In the genomic region with DNA sequence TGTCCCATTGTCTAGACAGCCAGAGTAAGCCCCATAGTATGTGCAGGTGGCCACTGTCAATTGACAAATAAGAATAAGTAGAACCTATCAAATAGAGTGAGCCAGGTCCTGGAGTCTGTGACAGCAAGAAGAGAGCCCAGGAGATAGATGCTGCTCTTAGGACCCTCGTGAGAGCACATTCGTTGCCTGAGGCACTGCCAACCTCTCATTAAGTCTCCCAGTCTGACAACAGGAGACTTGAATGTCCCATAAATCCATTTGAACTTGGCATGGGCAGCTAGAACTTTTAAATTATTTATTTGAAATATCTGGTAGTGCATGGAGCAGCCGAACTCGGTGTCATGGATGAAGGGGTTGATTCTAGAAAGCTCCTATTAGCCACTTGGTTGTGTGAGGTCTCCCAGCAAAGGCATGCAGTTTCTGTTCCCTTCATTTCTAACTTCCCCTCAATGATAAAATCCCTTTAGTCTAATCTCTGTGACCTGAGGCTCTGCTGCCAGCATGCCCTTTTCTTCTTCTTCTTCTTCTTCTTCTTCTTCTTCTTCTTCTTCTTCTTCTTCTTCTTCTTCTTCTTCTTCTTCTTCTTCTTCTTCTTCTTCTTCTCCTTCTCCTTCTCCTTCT, we compare ENCODE assay signal across 25 mouse cellular contexts. TPM values are rescaled to one million over a fixed set of nuclear protein-coding genes. Genes with fewer than 3 reads are reported as not detected.
DNase-seq lines count a peak whose midpoint lies in the region; ATAC-seq and TF ChIP-seq lines count a peak whose summit lies in the region.
"Had no signal": no experiment of that assay in that cellular context is flagged by ENCODE, and none has a peak within 500 bp of the region (broad histone marks: within the 10 kb centered on the region; RNA-seq: fewer than 3 reads in every experiment).

No protein-coding gene starts in this region.

- TF ChIP-seq POLR2A in MEL (IDR thresholded peaks at IDR 0.05; ENCODE audit: control insufficient read depth in 1 of 2, insufficient read depth in 1 of 2, low read depth in 1 of 2, low read length in 2 of 2, poor library complexity in 1 of 2) = no peak
- TF ChIP-seq POLR2A in kidney, adult 2 months (IDR thresholded peaks at IDR 0.05; ENCODE audit: low read depth, low read length) = no peak

- no peak for TF ChIP-seq EP300 in MEL (IDR thresholded peaks at IDR 0.05; ENCODE audit: low read depth in 1 of 2, low read length in 2 of 2)

- DNase-seq in MEL (ENCODE audit: low read depth, low spot score) = peak; percentile 39
- DNase-seq in kidney, adult 2 months = no peak
- no peak for DNase-seq in embryo, embryonic 10 days (ENCODE audit: low spot score)
- DNase-seq in adrenal gland, postnatal 25 days = no peak
- no peak for DNase-seq in layer of hippocampus, adult 11-12 months (ENCODE audit: low spot score)
- DNase-seq: adrenal gland, adult 8-10 months; B cell, adult 2 months; cerebellum, adult 11-12 months; cerebellum, adult 9-11 months; embryo, embryonic 11 days; gastrocnemius, postnatal 10 days; heart, adult 2 months; heart, postnatal 14 days; kidney, adult 11 months had no signal

- no peak overlapping the region for H3K4me3 ChIP-seq in MEL (ENCODE audit: control insufficient read depth in 1 of 2, insufficient read depth in 1 of 2, low read depth in 2 of 2, low read length in 2 of 2)
- H3K4me3 ChIP-seq in forebrain, embryonic 12.5 days (replicated peaks) = no peak overlapping the region
- no peak overlapping the region for H3K4me3 ChIP-seq in forebrain, embryonic 16.5 days (replicated peaks; ENCODE audit: low read length)
- no peak overlapping the region for H3K4me3 ChIP-seq in kidney, adult 2 months (ENCODE audit: insufficient read depth, low read depth, low read length)
- H3K4me3 ChIP-seq: embryonic facial prominence, embryonic 15.5 days; erythroblast, embryonic 14.5 days; heart, adult 2 months; heart, embryonic 15.5 days; hindbrain, embryonic 13.5 days had no signal

- no peak overlapping the region; the same call in 1 of the 2 replicates for H3K27ac ChIP-seq in MEL (ENCODE audit: control insufficient read depth, low read depth, low read length)
- peak overlapping the region; percentile 27 for H3K27ac ChIP-seq in forebrain, embryonic 12.5 days
- peak overlapping the region; percentile 86 for H3K27ac ChIP-seq in forebrain, embryonic 16.5 days (ENCODE audit: low read length)
- no peak overlapping the region for H3K27ac ChIP-seq in kidney, adult 2 months (ENCODE audit: insufficient read depth, low read depth, low read length)
- H3K27ac ChIP-seq: embryonic facial prominence, embryonic 15.5 days; heart, adult 2 months; heart, embryonic 15.5 days; hindbrain, embryonic 13.5 days; hindbrain, postnatal 0 days had no signal

- peaks cover 7 to 13% of the 10 kb centered on the region in 2 experiments; a peak in 3 of 4 replicates for H3K4me1 ChIP-seq in MEL (ENCODE audit: control insufficient read depth in 1 of 2, insufficient read depth in 2 of 2, low read length in 2 of 2)
- peaks cover 16% of the 10 kb centered on the region for H3K4me1 ChIP-seq in forebrain, embryonic 12.5 days
- H3K4me1 ChIP-seq in forebrain, embryonic 16.5 days (replicated peaks; ENCODE audit: control insufficient read depth, insufficient read depth, low read length) = peaks cover 27% of the 10 kb centered on the region
- no peaks in the 10 kb centered on the region for H3K4me1 ChIP-seq in kidney, adult 2 months (ENCODE audit: control insufficient read depth, insufficient read depth, low read length)
- H3K4me1 ChIP-seq: embryonic facial prominence, embryonic 15.5 days; hindbrain, embryonic 13.5 days had no signal

- ATAC-seq in forebrain, embryonic 12.5 days (ENCODE audit: low FRiP score) = no peak
- peak; percentile 28; the same call in 1 of the 2 replicates for ATAC-seq in forebrain, embryonic 16.5 days
- ATAC-seq in megakaryocyte progenitor cell, adult 5-6 weeks (replicated peaks; ENCODE audit: poor library complexity) = peak; percentile 42; the same call in 1 of the 2 replicates
- ATAC-seq: CD4-positive, CD25-positive, alpha-beta regulatory T cell, adult 4 months had no signal

- peaks cover 0 to 2% of the 10 kb centered on the region in 2 experiments; a peak in 1 of 4 replicates for H3K27me3 ChIP-seq in MEL (ENCODE audit: control insufficient read depth in 1 of 2, insufficient read depth in 2 of 2, low read length in 2 of 2)
- no peaks in the 10 kb centered on the region for H3K27me3 ChIP-seq in forebrain, embryonic 12.5 days
- no peaks in the 10 kb centered on the region for H3K27me3 ChIP-seq in forebrain, embryonic 16.5 days (replicated peaks; ENCODE audit: control insufficient read depth, insufficient read depth, low read length)
- H3K27me3 ChIP-seq in kidney, adult 2 months (replicated peaks; ENCODE audit: control insufficient read depth, insufficient read depth, low read length) = no peaks in the 10 kb centered on the region
- H3K27me3 ChIP-seq: embryonic facial prominence, embryonic 15.5 days; heart, embryonic 15.5 days; hindbrain, embryonic 13.5 days had no signal

- no peaks in the 10 kb centered on the region for H3K9me3 ChIP-seq in MEL (replicated peaks; ENCODE audit: insufficient read depth, low read length)
- no peaks in the 10 kb centered on the region for H3K9me3 ChIP-seq in forebrain, embryonic 12.5 days
- H3K9me3 ChIP-seq in forebrain, embryonic 16.5 days (ENCODE audit: control insufficient read depth, low read length) = no peaks in the 10 kb centered on the region
- H3K9me3 ChIP-seq: embryonic facial prominence, embryonic 15.5 days; G1E; heart, embryonic 15.5 days; hindbrain, embryonic 13.5 days had no signal

- no peak overlapping the region for H3K9ac ChIP-seq in MEL (ENCODE audit: control insufficient read depth, low read depth, low read length, poor library complexity, severe bottlenecking)
- no peak overlapping the region for H3K9ac ChIP-seq in forebrain, embryonic 12.5 days
- no peak overlapping the region for H3K9ac ChIP-seq in forebrain, embryonic 16.5 days (replicated peaks; ENCODE audit: low read depth, low read length)
- H3K9ac ChIP-seq: embryonic facial prominence, embryonic 15.5 days; heart, embryonic 15.5 days; hindbrain, embryonic 13.5 days had no signal

- H3K36me3 ChIP-seq in MEL (ENCODE audit: control insufficient read depth in 1 of 2, insufficient read depth in 2 of 2, low read length in 2 of 2) = peaks cover 0 to 12% of the 10 kb centered on the region in 2 experiments; a peak in 2 of 4 replicates
- no peaks in the 10 kb centered on the region for H3K36me3 ChIP-seq in forebrain, embryonic 12.5 days (replicated peaks)
- no peaks in the 10 kb centered on the region for H3K36me3 ChIP-seq in forebrain, embryonic 16.5 days (ENCODE audit: control insufficient read depth, insufficient read depth)
- H3K36me3 ChIP-seq in kidney, adult 2 months (ENCODE audit: control insufficient read depth, insufficient read depth, low read length) = no peaks in the 10 kb centered on the region
- H3K36me3 ChIP-seq: embryonic facial prominence, embryonic 15.5 days; G1E; heart, embryonic 15.5 days; hindbrain, embryonic 13.5 days had no signal

- whole genome bisulfite sequencing in forebrain, embryonic 12.5 days = 77% methylated on average over 4 of the region's 4 CpGs
- 56% methylated on average over 4 of the region's 4 CpGs for WGBS in forebrain, embryonic 16.5 days
- 73% methylated on average over 4 of the region's 4 CpGs for WGBS in kidney, adult 2 months

- no peak overlapping the region for H3K4me2 ChIP-seq in forebrain, embryonic 12.5 days
- H3K4me2 ChIP-seq in forebrain, embryonic 16.5 days (ENCODE audit: low read length) = peak overlapping the region; percentile 11; the same call in 1 of the 2 replicates
- H3K4me2 ChIP-seq: embryonic facial prominence, embryonic 15.5 days; heart, embryonic 11.5 days; heart, embryonic 15.5 days; hindbrain, embryonic 13.5 days had no signal

- no peak for TF ChIP-seq RAD21 in MEL (IDR thresholded peaks at IDR 0.05; ENCODE audit: low read depth, low read length)

- no peak for TF ChIP-seq CTCF in MEL (IDR thresholded peaks at IDR 0.05 in 2 of 3, conservative IDR thresholded peaks at IDR 0.05 in 1 of 3; ENCODE audit: control insufficient read depth in 1 of 3, insufficient read depth in 1 of 3, low read depth in 2 of 3, low read length in 3 of 3, poor library complexity in 1 of 3, severe bottlenecking in 1 of 3)
- no peak for TF ChIP-seq CTCF in kidney, adult 2 months (conservative IDR thresholded peaks at IDR 0.05; ENCODE audit: insufficient read depth, insufficient read length, low read depth, low read length)

- H3K79me2 ChIP-seq in MEL (ENCODE audit: control insufficient read depth, insufficient read depth, low read length, poor library complexity) = no peaks in the 10 kb centered on the region

TF ChIP-seq in MEL, 35 proteins besides CTCF, POLR2A, EP300 and RAD21:
- TF ChIP-seq POLR2AphosphoS2 (IDR thresholded peaks at IDR 0.05; ENCODE audit: low read length) (no peak), HCFC1 (IDR thresholded peaks at IDR 0.05; ENCODE audit: low read depth, low read length) (no peak), JUND (IDR thresholded peaks at IDR 0.05; ENCODE audit: low read depth, low read length) (no peak), ZKSCAN1 (IDR thresholded peaks at IDR 0.05; ENCODE audit: low read depth, low read length) (no peak)

RNA-seq across cellular contexts. Expression of gene Bach2, which starts 49.1 kb away (rescaled TPM):
- not detected in 2 replicates for total RNA-seq in MEL (2012; rRNA removed)
- under 1 TPM in 1 of 2 experiments, not detected in 1; 0.04 TPM for polyA plus RNA-seq in MEL (2012; ENCODE audit: insufficient read depth in 1 of 2, insufficient read length in 2 of 2, low read depth in 1 of 2, low replicate concordance in 2 of 2, missing spikeins in 1 of 2)
- 22.3 and 27.7 TPM in 2 replicates for polyA plus RNA-seq in forebrain, embryonic 12.5 days (2016; fragmentation: Nextera tagmentation; extraction: Ambion mirVana)
- 32.7 and 33.3 TPM in 2 replicates for polyA plus RNA-seq in forebrain, embryonic 16.5 days (2015; fragmentation: Nextera tagmentation; extraction: Ambion mirVana)
- total RNA-seq in megakaryocyte progenitor cell, adult 5-6 weeks (2015) = 3.1 and 3.8 TPM in 2 replicates
- 0.37 and 0.61 TPM in 2 replicates for total RNA-seq in megakaryocyte progenitor cell, adult 5-6 weeks (2017)
- polyA plus RNA-seq in kidney, adult 2 months (2012; rRNA removed) = 1.9 and 2.5 TPM in 2 replicates
- total RNA-seq in adrenal gland, postnatal 25 days (2021) = 1.3 and 4.7 TPM in 2 replicates
- polyA plus RNA-seq: G1E had no signal

Comparison
In these comparisons a context has a peak if more than half of its experiments do, and no peak if none do; other contexts are left out.
1. H3K27ac ChIP-seq: peak in forebrain, embryonic 12.5 days (single experiment) and forebrain, embryonic 16.5 days (single experiment); none in MEL (single experiment) and kidney, adult 2 months (single experiment).